ENCODE assay signal across 8 mouse cellular contexts in genomic region chr7:35025409-35026275, GRCm38 (mm10). TPM values are rescaled to one million over a fixed set of nuclear protein-coding genes. Genes with fewer than 3 reads are reported as not detected.
DNase-seq lines count a peak whose midpoint lies in the region; ATAC-seq and TF ChIP-seq lines count a peak whose summit lies in the region.

No protein-coding gene starts in this region.

- H3K79me2 ChIP-seq in liver, adult 2 months (ENCODE audit: control insufficient read depth, insufficient read depth, low read length) = no peaks in the 10 kb centered on the region

- 0 out of 2 replicates have a peak overlapping the region, but pooled peaks have one; percentile 22 for H3K9ac ChIP-seq in embryonic facial prominence, embryonic 13.5 days
- no peak overlapping the region for H3K9ac ChIP-seq in kidney, postnatal 0 days (ENCODE audit: low read depth, low read length)
- H3K9ac ChIP-seq in liver, adult 2 months (ENCODE audit: low read depth, low read length) = no peak overlapping the region

- no peak for ATAC-seq in embryonic facial prominence, embryonic 13.5 days (ENCODE audit: insufficient number of reproducible peaks, insufficient read depth, low FRiP score, low TSS enrichment, low read depth)
- ATAC-seq in kidney, postnatal 0 days (replicated peaks; ENCODE audit: low FRiP score, low read depth) = peak; percentile 54; the same call in 1 of the 2 replicates
- peak; percentile 51; the same call in 1 of the 2 replicates for ATAC-seq in monocyte, adult 5-6 weeks (replicated peaks; ENCODE audit: insufficient number of reproducible peaks, low FRiP score, low TSS enrichment, poor library complexity, severe bottlenecking)

- no peaks in the 10 kb centered on the region for H3K9me3 ChIP-seq in embryonic facial prominence, embryonic 13.5 days
- H3K9me3 ChIP-seq in kidney, postnatal 0 days (replicated peaks; ENCODE audit: low read length) = no peaks in the 10 kb centered on the region

- DNase-seq in B cell, adult 2 months = peak; percentile 79 to 80
- peak; percentile 78 for DNase-seq in adrenal gland, postnatal 25 days
- DNase-seq in heart, adult 9 months (ENCODE audit: low spot score in 2 of 2) = peak; percentile 61 to 74
- DNase-seq in kidney, postnatal 0 days (ENCODE audit: low spot score) = peak; percentile 52
- peak; percentile 43 for DNase-seq in liver, adult 2 months (ENCODE audit: extremely low read depth, low read depth, low spot score)
- DNase-seq in spleen, postnatal 4 days (ENCODE audit: low spot score in 2 of 2) = peak; percentile 70 to 90

- peaks cover 15% of the 10 kb centered on the region for H3K4me1 ChIP-seq in embryonic facial prominence, embryonic 13.5 days
- H3K4me1 ChIP-seq in kidney, postnatal 0 days (replicated peaks; ENCODE audit: insufficient read depth, low read length) = no peaks in the 10 kb centered on the region
- H3K4me1 ChIP-seq in liver, adult 2 months (ENCODE audit: control insufficient read depth, insufficient read depth, low read length) = peaks cover 12% of the 10 kb centered on the region

- no peak overlapping the region for H3K27ac ChIP-seq in embryonic facial prominence, embryonic 13.5 days
- no peak overlapping the region for H3K27ac ChIP-seq in kidney, postnatal 0 days
- no peak overlapping the region for H3K27ac ChIP-seq in liver, adult 2 months (replicated peaks; ENCODE audit: insufficient read depth, low read depth, low read length)

- no peak overlapping the region for H3K4me2 ChIP-seq in embryonic facial prominence, embryonic 13.5 days
- H3K4me2 ChIP-seq in kidney, postnatal 0 days (ENCODE audit: low read length) = no peak overlapping the region

- H3K27me3 ChIP-seq in embryonic facial prominence, embryonic 13.5 days = no peaks in the 10 kb centered on the region
- no peaks in the 10 kb centered on the region for H3K27me3 ChIP-seq in kidney, postnatal 0 days (ENCODE audit: insufficient read depth, low read length)
- no peaks in the 10 kb centered on the region for H3K27me3 ChIP-seq in liver, adult 2 months (ENCODE audit: control insufficient read depth, insufficient read depth, low read length)

- TF ChIP-seq CTCF in kidney, postnatal 0 days (IDR thresholded peaks at IDR 0.05; ENCODE audit: low read depth) = peak; percentile 89
- peak; percentile 99 for TF ChIP-seq CTCF in liver, adult 2 months (IDR thresholded peaks at IDR 0.05; ENCODE audit: low read depth, low read length)

- no peak for TF ChIP-seq POLR2A in liver, adult 2 months (IDR thresholded peaks at IDR 0.05; ENCODE audit: extremely low read depth, insufficient read depth, low read length)

- 43% methylated on average over 5 of the region's 5 CpGs for WGBS in embryonic facial prominence, embryonic 13.5 days
- WGBS in kidney, postnatal 0 days = 47% methylated on average over 5 of the region's 5 CpGs
- WGBS in liver, adult 2 months = 48% methylated on average over 5 of the region's 5 CpGs

- H3K36me3 ChIP-seq in embryonic facial prominence, embryonic 13.5 days = peaks cover 19% of the 10 kb centered on the region
- H3K36me3 ChIP-seq in kidney, postnatal 0 days (ENCODE audit: insufficient read depth, low read length) = peaks cover 8% of the 10 kb centered on the region; the same call in 1 of the 2 replicates
- H3K36me3 ChIP-seq in liver, adult 2 months (ENCODE audit: control insufficient read depth, insufficient read depth, low read length) = no peaks in the 10 kb centered on the region

- H3K4me3 ChIP-seq in embryonic facial prominence, embryonic 13.5 days = no peak overlapping the region
- H3K4me3 ChIP-seq in kidney, postnatal 0 days (replicated peaks; ENCODE audit: low read depth, low read length) = no peak overlapping the region
- H3K4me3 ChIP-seq in liver, adult 2 months (ENCODE audit: insufficient read depth, low read depth, low read length) = no peak overlapping the region

RNA-seq across cellular contexts. Expression of gene Cebpg, which starts 30.7 kb away (rescaled TPM):
- 48.3 and 52.5 TPM in 2 replicates for total RNA-seq in adrenal gland, postnatal 25 days (2021)
- polyA plus RNA-seq in embryonic facial prominence, embryonic 13.5 days (2015; fragmentation: Nextera tagmentation; extraction: Ambion mirVana) = 52.5 and 54.8 TPM in 2 replicates
- polyA plus RNA-seq in kidney, postnatal 0 days (2015; fragmentation: Nextera tagmentation; extraction: Ambion mirVana) = 30.8 and 32.4 TPM in 2 replicates
- 24.9 and 26.4 TPM in 2 replicates for total RNA-seq in liver, adult 2 months (2014; rRNA removed)
- 7.3 and 8.5 TPM in 2 replicates for polyA plus RNA-seq in liver, adult 2 months (2012; rRNA removed)
- 50.2 to 83.4 TPM (median 69.0 TPM) in 3 replicates for total RNA-seq in monocyte, adult 5-6 weeks (2017)
